Mouse (Mus musculus) heart, embryonic 12.5 days (tissue): Measurements from ENCODE around the gene Mreg. TPM values are rescaled to one million over a fixed set of nuclear protein-coding genes. Genes with fewer than 3 reads are reported as not detected.

Source experiments
- ATAC-seq: fragments of 200-750 bp; cut with Nextera tagmentation; 2 replicates; pipeline ENCODE4 v1.8.0; 2017; ENCODE audit warnings: moderate TSS enrichment, moderate library complexity; ENCODE audit not compliant: insufficient number of reproducible peaks, low FRiP score
- H3K27ac ChIP-seq: fragments of 300-500 bp; sonication (generic); 2 replicates; pipeline ENCODE4 v1.5.1; 2016; ENCODE audit warnings: mild to moderate bottlenecking, moderate library complexity; ENCODE audit not compliant: poor library complexity, severe bottlenecking
- H3K27me3 ChIP-seq: fragments of 300-500 bp; sonication (generic); replicated peaks from 2 replicates; pipeline ENCODE4 v1.6.1; 2016; ENCODE audit warnings: mild to moderate bottlenecking, moderate library complexity
- H3K36me3 ChIP-seq: fragments of 300-500 bp; sonication (generic); 2 replicates; pipeline ENCODE4 v1.6.1; 2016; ENCODE audit warnings: mild to moderate bottlenecking, moderate library complexity
- H3K4me1 ChIP-seq: fragments of 300-500 bp; sonication (generic); replicated peaks from 2 replicates; pipeline ENCODE4 v1.6.1; 2016; ENCODE audit warnings: mild to moderate bottlenecking
- H3K4me2 ChIP-seq: fragments of 300-500 bp; sonication (generic); 2 replicates; pipeline ENCODE4 v1.6.1; 2016; ENCODE audit warnings: mild to moderate bottlenecking, moderate library complexity
- H3K4me3 ChIP-seq: fragments of 300-500 bp; sonication (generic); 2 replicates; pipeline ENCODE4 v1.5.1; 2016; ENCODE audit warnings: mild to moderate bottlenecking
- H3K9ac ChIP-seq: fragments of 300-500 bp; sonication (generic); 2 replicates; pipeline ENCODE4 v1.6.1; 2016; ENCODE audit warnings: mild to moderate bottlenecking, moderate library complexity
- H3K9me3 ChIP-seq: fragments of 300-500 bp; sonication (generic); replicated peaks from 2 replicates; pipeline ENCODE4 v1.6.1; 2016; ENCODE audit warnings: mild to moderate bottlenecking, moderate library complexity
- WGBS: fragments of 180-500 bp; shearing (Covaris S2); methylation state at CpG from one replicate; pipeline ENCODE4 v1.1.7; 2016; 5-methylcytosine and 5-hydroxymethylcytosine counted together
- polyA plus RNA-seq: library from polyadenylated mRNA; unstranded; fragments of >200 nt; fragmentation: Nextera tagmentation; extraction: Ambion mirVana; gene quantifications from 2 replicates; pipeline ENCODE4 v1.2.1, GENCODE M21; 2016

Gene Mreg
- polyA plus RNA-seq, 1 experiment from 2014 or later: 5.1 TPM

GRCm38 (mm10) chr1:72187486-72187885, 24.6 kb downstream of the Mreg start:
- Histone ChIP-seq H3K27ac (no peak overlapping the region), H3K4me2 (no peak overlapping the region)

GRCm38 (mm10) chr1:72186151-72186550, 26.0 kb downstream of the Mreg start:
- Histone ChIP-seq H3K27ac (no peak overlapping the region), H3K4me3 (no peak overlapping the region), H3K4me2 (no peak overlapping the region), H3K4me1 (peaks cover 16% of the 10 kb centered on the region), H3K27me3 (no peaks in the 10 kb centered on the region), H3K9ac (no peak overlapping the region), H3K36me3 (no peaks in the 10 kb centered on the region), H3K9me3 (no peaks in the 10 kb centered on the region)
- WGBS: 69% methylated on average over 5 of the region's 5 CpGs
- no peak for ATAC-seq

More at GRCm38 (mm10) chr1:72187486-72187885, 24.6 kb downstream of the Mreg start:
- ATAC-seq: no peak
- 65% methylated on average over 10 of the region's 10 CpGs for WGBS
- Histone ChIP-seq H3K27me3 (no peaks in the 10 kb centered on the region), H3K36me3 (no peaks in the 10 kb centered on the region; the same call in 1 of the 2 replicates), H3K4me1 (peaks cover 13% of the 10 kb centered on the region), H3K9ac (no peak overlapping the region), H3K9me3 (no peaks in the 10 kb centered on the region), H3K4me3 (no peak overlapping the region)

- H3K4me1 ChIP-seq: peaks cover 16% of the 10 kb centered on the region
- H3K36me3 ChIP-seq: no peaks in the 10 kb centered on the region
- H3K9me3 ChIP-seq: no peaks in the 10 kb centered on the region
- ATAC-seq: no peak
- peak overlapping the region; percentile 69 for H3K4me2 ChIP-seq
- H3K4me3 ChIP-seq: peak overlapping the region; percentile 27
- WGBS: 54% methylated on average over 6 of the region's 6 CpGs
- H3K27ac ChIP-seq: no peak overlapping the region
- no peak overlapping the region for H3K9ac ChIP-seq
- H3K27me3 ChIP-seq: no peaks in the 10 kb centered on the region
These were observed 28.6 kb downstream of the Mreg start for GRCm38 (mm10) chr1:72183554-72183953.

- 9% methylated on average over 13 of the region's 13 CpGs for WGBS
- Histone ChIP-seq H3K36me3 (no peaks in the 10 kb centered on the region), H3K4me2 (peak overlapping the region; percentile 69), H3K27ac (no peak overlapping the region), H3K4me3 (peak overlapping the region; percentile 27), H3K9me3 (no peaks in the 10 kb centered on the region), H3K9ac (peak overlapping the region; percentile 37; the same call in 1 of the 2 replicates), H3K27me3 (no peaks in the 10 kb centered on the region), H3K4me1 (peaks cover 16% of the 10 kb centered on the region)
- no peak for ATAC-seq
These were observed 29.1 kb downstream of the Mreg start for GRCm38 (mm10) chr1:72182930-72183499.

- no peak overlapping the region for H3K4me3 ChIP-seq
- H3K4me2 ChIP-seq: no peak overlapping the region
- H3K9ac ChIP-seq: no peak overlapping the region
- H3K27ac ChIP-seq: no peak overlapping the region
- WGBS: 86% methylated on average over 7 of the region's 7 CpGs
- ATAC-seq: no peak
- no peaks in the 10 kb centered on the region for H3K36me3 ChIP-seq
- H3K4me1 ChIP-seq: peaks cover 20% of the 10 kb centered on the region
- H3K9me3 ChIP-seq: no peaks in the 10 kb centered on the region
- no peaks in the 10 kb centered on the region for H3K27me3 ChIP-seq
These were observed 32.2 kb downstream of the Mreg start for GRCm38 (mm10) chr1:72179947-72180346.

GRCm38 (mm10) chr1:72176239-72176638, 35.9 kb downstream of the Mreg start:
- Histone ChIP-seq H3K27me3 (no peaks in the 10 kb centered on the region), H3K4me1 (peaks cover 19% of the 10 kb centered on the region), H3K4me3 (no peak overlapping the region), H3K9me3 (no peaks in the 10 kb centered on the region), H3K9ac (no peak overlapping the region), H3K36me3 (no peaks in the 10 kb centered on the region), H3K27ac (no peak overlapping the region), H3K4me2 (no peak overlapping the region)
- 29% methylated on average over 6 of the region's 6 CpGs for WGBS
- ATAC-seq: no peak

GRCm38 (mm10) chr1:72174183-72174582, 37.9 kb downstream of the Mreg start:
- ATAC-seq: no peak
- Histone ChIP-seq H3K27me3 (no peaks in the 10 kb centered on the region), H3K27ac (no peak overlapping the region), H3K9ac (no peak overlapping the region), H3K4me2 (no peak overlapping the region), H3K36me3 (no peaks in the 10 kb centered on the region), H3K4me1 (peaks cover 24% of the 10 kb centered on the region), H3K4me3 (no peak overlapping the region), H3K9me3 (no peaks in the 10 kb centered on the region)
- WGBS: 71% methylated on average over 7 of the region's 7 CpGs

GRCm38 (mm10) chr1:72173402-72174051, 38.6 kb downstream of the Mreg start:
- peak; percentile 18; the same call in 1 of the 2 replicates for ATAC-seq
- 28% methylated on average over 8 of the region's 8 CpGs for WGBS

GRCm38 (mm10) chr1:72172788-72173187, 39.3 kb downstream of the Mreg start:
- H3K27ac ChIP-seq: no peak overlapping the region
- H3K4me1 ChIP-seq: peaks cover 24% of the 10 kb centered on the region
- WGBS: 77% methylated on average over 8 of the region's 8 CpGs
- no peaks in the 10 kb centered on the region for H3K36me3 ChIP-seq
- H3K9ac ChIP-seq: no peak overlapping the region
- no peak overlapping the region for H3K4me2 ChIP-seq
- H3K27me3 ChIP-seq: no peaks in the 10 kb centered on the region
- H3K4me3 ChIP-seq: no peak overlapping the region
- H3K9me3 ChIP-seq: no peaks in the 10 kb centered on the region
- no peak for ATAC-seq

More at GRCm38 (mm10) chr1:72173402-72174051, 38.6 kb downstream of the Mreg start:
- H3K4me3 ChIP-seq: no peak overlapping the region
- no peak overlapping the region for H3K4me2 ChIP-seq
- H3K27me3 ChIP-seq: no peaks in the 10 kb centered on the region
- peaks cover 24% of the 10 kb centered on the region for H3K4me1 ChIP-seq
- no peak overlapping the region for H3K9ac ChIP-seq
- no peaks in the 10 kb centered on the region for H3K36me3 ChIP-seq
- no peak overlapping the region for H3K27ac ChIP-seq
- H3K9me3 ChIP-seq: no peaks in the 10 kb centered on the region

- Histone ChIP-seq H3K27ac (no peak overlapping the region), H3K4me1 (peaks cover 20% of the 10 kb centered on the region), H3K9me3 (no peaks in the 10 kb centered on the region), H3K4me3 (no peak overlapping the region), H3K4me2 (no peak overlapping the region), H3K27me3 (no peaks in the 10 kb centered on the region), H3K36me3 (no peaks in the 10 kb centered on the region), H3K9ac (no peak overlapping the region)
- ATAC-seq: no peak
- WGBS: 66% methylated on average over 13 of the region's 13 CpGs
These were observed 40.9 kb downstream of the Mreg start for GRCm38 (mm10) chr1:72171001-72171860.

GRCm38 (mm10) chr1:72167024-72167423, 45.1 kb downstream of the Mreg start:
- WGBS: 91% methylated on average over 10 of the region's 10 CpGs
- ATAC-seq: no peak
- no peaks in the 10 kb centered on the region for H3K36me3 ChIP-seq
- H3K4me2 ChIP-seq: no peak overlapping the region
- no peak overlapping the region for H3K27ac ChIP-seq
- H3K4me3 ChIP-seq: no peak overlapping the region
- H3K4me1 ChIP-seq: peaks cover 6% of the 10 kb centered on the region; the same call in 1 of the 2 replicates
- no peak overlapping the region for H3K9ac ChIP-seq
- no peaks in the 10 kb centered on the region for H3K9me3 ChIP-seq
- H3K27me3 ChIP-seq: no peaks in the 10 kb centered on the region
